Comparison of ENCODE assay signal across 14 mouse cellular contexts in genomic region chr13:34734686-34735085, GRCm38 (mm10). TPM values are rescaled to one million over a fixed set of nuclear protein-coding genes. Genes with fewer than 3 reads are reported as not detected.
DNase-seq lines count a peak whose midpoint lies in the region; ATAC-seq and TF ChIP-seq lines count a peak whose summit lies in the region.
"Had no signal": no experiment of that assay in that cellular context is flagged by ENCODE, and none has a peak within 500 bp of the region (broad histone marks: within the 10 kb centered on the region; RNA-seq: fewer than 3 reads in every experiment).

Fam50b (plus strand) TSS chr13:34734850.

- peaks cover 9% of the 10 kb centered on the region; the same call in 1 of the 2 replicates for H3K4me1 ChIP-seq in hindbrain, embryonic 15.5 days (replicated peaks)
- H3K4me1 ChIP-seq in hindbrain, embryonic 12.5 days, result no peaks in the 10 kb centered on the region
- peaks cover 9% of the 10 kb centered on the region for H3K4me1 ChIP-seq in lung, embryonic 16.5 days (replicated peaks; ENCODE audit: control insufficient read depth, insufficient read depth, low read length)
- H3K4me1 ChIP-seq in midbrain, postnatal 0 days (ENCODE audit: insufficient read depth, low read length), result 0 out of 2 replicates have a peak, but pooled peaks cover 4% of the 10 kb centered on the region
- H3K4me1 ChIP-seq: heart, embryonic 10.5 days had no signal

- no peak within 1 kb of the TSS for H3K27ac ChIP-seq in hindbrain, embryonic 15.5 days (replicated peaks)
- H3K27ac ChIP-seq in hindbrain, embryonic 12.5 days, result no peak within 1 kb of the TSS
- no peak within 1 kb of the TSS for H3K27ac ChIP-seq in lung, embryonic 16.5 days (ENCODE audit: low read length)
- H3K27ac ChIP-seq in midbrain, postnatal 0 days (ENCODE audit: low read depth, low read length), result no peak within 1 kb of the TSS
- H3K27ac ChIP-seq: heart, embryonic 10.5 days; intestine, embryonic 15.5 days; limb, embryonic 12.5 days had no signal

- WGBS in hindbrain, embryonic 15.5 days, result 30% methylated on average over 5 of the region's 5 CpGs
- WGBS in hindbrain, embryonic 12.5 days, result 44% methylated on average over 5 of the region's 5 CpGs
- 21% methylated on average over 5 of the region's 5 CpGs for WGBS in lung, embryonic 16.5 days
- WGBS in midbrain, postnatal 0 days, result 35% methylated on average over 5 of the region's 5 CpGs

- peak; percentile 65; the same call in 1 of the 2 replicates for ATAC-seq in hindbrain, embryonic 15.5 days (ENCODE audit: low FRiP score, low read depth)
- ATAC-seq in hindbrain, embryonic 12.5 days (ENCODE audit: low FRiP score), result no peak
- ATAC-seq in lung, embryonic 16.5 days (ENCODE audit: low read depth), result peak; percentile 37; the same call in 1 of the 2 replicates
- no peak for ATAC-seq in midbrain, postnatal 0 days (ENCODE audit: low FRiP score)
- no peak for ATAC-seq in activated CD4-positive, CD25-positive, alpha-beta regulatory T cell, adult 4 months
- ATAC-seq: intestine, embryonic 15.5 days had no signal

- DNase-seq in adrenal gland, adult 2 months, result peak; percentile 36
- no peak for DNase-seq in adrenal gland, adult 18-20 months (ENCODE audit: low spot score in 2 of 2)
- DNase-seq in lung, postnatal 4 days, result no peak
- peak; percentile 19 for DNase-seq in midbrain, postnatal 0 days (ENCODE audit: low spot score)

- no peaks in the 10 kb centered on the region for H3K9me3 ChIP-seq in hindbrain, embryonic 15.5 days
- H3K9me3 ChIP-seq in hindbrain, embryonic 12.5 days (replicated peaks), result no peaks in the 10 kb centered on the region
- 0 out of 2 replicates have a peak, but pooled peaks cover 2% of the 10 kb centered on the region for H3K9me3 ChIP-seq in lung, embryonic 16.5 days (ENCODE audit: control insufficient read depth, low read length)
- no peaks in the 10 kb centered on the region for H3K9me3 ChIP-seq in midbrain, postnatal 0 days (ENCODE audit: low read length)
- H3K9me3 ChIP-seq: heart, embryonic 10.5 days; intestine, embryonic 15.5 days; limb, embryonic 12.5 days had no signal

- H3K4me3 ChIP-seq in hindbrain, embryonic 15.5 days, result no peak within 1 kb of the TSS
- H3K4me3 ChIP-seq in hindbrain, embryonic 12.5 days, result no peak within 1 kb of the TSS
- no peak within 1 kb of the TSS for H3K4me3 ChIP-seq in lung, embryonic 16.5 days (ENCODE audit: low read length)
- no peak within 1 kb of the TSS for H3K4me3 ChIP-seq in midbrain, postnatal 0 days (ENCODE audit: low read depth, low read length)
- H3K4me3 ChIP-seq: heart, embryonic 10.5 days; intestine, embryonic 15.5 days; limb, embryonic 12.5 days had no signal

- TF ChIP-seq CTCF in midbrain, postnatal 0 days (IDR thresholded peaks at IDR 0.05), result no peak

- 0 out of 2 replicates have a peak within 1 kb of the TSS, but pooled peaks have one; percentile 9 for H3K4me2 ChIP-seq in hindbrain, embryonic 15.5 days
- no peak within 1 kb of the TSS for H3K4me2 ChIP-seq in hindbrain, embryonic 12.5 days (replicated peaks)
- no peak within 1 kb of the TSS for H3K4me2 ChIP-seq in lung, embryonic 16.5 days (ENCODE audit: low read depth, low read length)
- H3K4me2 ChIP-seq in midbrain, postnatal 0 days (ENCODE audit: low read depth, low read length, poor library complexity, severe bottlenecking), result no peak within 1 kb of the TSS
- H3K4me2 ChIP-seq: intestine, embryonic 15.5 days; limb, embryonic 12.5 days had no signal

- H3K36me3 ChIP-seq in hindbrain, embryonic 15.5 days, result no peaks in the 10 kb centered on the region
- H3K36me3 ChIP-seq in hindbrain, embryonic 12.5 days, result no peaks in the 10 kb centered on the region
- H3K36me3 ChIP-seq in lung, embryonic 16.5 days (ENCODE audit: control insufficient read depth, insufficient read depth, low read length), result no peaks in the 10 kb centered on the region
- no peaks in the 10 kb centered on the region for H3K36me3 ChIP-seq in midbrain, postnatal 0 days (ENCODE audit: insufficient read depth, low read length)
- H3K36me3 ChIP-seq: heart, embryonic 10.5 days; intestine, embryonic 15.5 days; limb, embryonic 12.5 days had no signal

- no peak within 1 kb of the TSS for H3K9ac ChIP-seq in hindbrain, embryonic 15.5 days
- no peak within 1 kb of the TSS for H3K9ac ChIP-seq in hindbrain, embryonic 12.5 days
- no peak within 1 kb of the TSS for H3K9ac ChIP-seq in lung, embryonic 16.5 days (ENCODE audit: low read length)
- no peak within 1 kb of the TSS for H3K9ac ChIP-seq in midbrain, postnatal 0 days (replicated peaks; ENCODE audit: low read length, poor library complexity, severe bottlenecking)
- H3K9ac ChIP-seq: intestine, embryonic 15.5 days; limb, embryonic 12.5 days had no signal

- H3K27me3 ChIP-seq in hindbrain, embryonic 15.5 days, result no peaks in the 10 kb centered on the region
- H3K27me3 ChIP-seq in hindbrain, embryonic 12.5 days, result no peaks in the 10 kb centered on the region
- no peaks in the 10 kb centered on the region for H3K27me3 ChIP-seq in lung, embryonic 16.5 days (ENCODE audit: control insufficient read depth, insufficient read depth, low read depth, low read length)
- no peaks in the 10 kb centered on the region for H3K27me3 ChIP-seq in midbrain, postnatal 0 days (ENCODE audit: insufficient read depth, low read length)
- H3K27me3 ChIP-seq: intestine, embryonic 15.5 days; limb, embryonic 12.5 days had no signal

RNA-seq across cellular contexts. Expression of gene Fam50b, which starts in this region (rescaled TPM):
- not detected for total RNA-seq in adrenal gland, adult 2 months (2021)
- polyA plus RNA-seq in adrenal gland, adult 2 months (2012; rRNA removed), result not detected in 2 replicates
- total RNA-seq in adrenal gland, adult 18-20 months (2021), result not detected
- not detected in 2 replicates for polyA plus RNA-seq in hindbrain, embryonic 15.5 days (2015; fragmentation: Nextera tagmentation; extraction: Ambion mirVana)
- 0.17 TPM in 1 of 2 replicates, not detected in the other for polyA plus RNA-seq in hindbrain, embryonic 12.5 days (2016; fragmentation: Nextera tagmentation; extraction: Ambion mirVana)
- polyA plus RNA-seq in lung, embryonic 16.5 days (2015; fragmentation: Nextera tagmentation; extraction: Ambion mirVana), result not detected in 2 replicates
- total RNA-seq in midbrain, postnatal 0 days (2014; rRNA removed), result 0.66 TPM in 1 of 2 replicates, not detected in the other
- polyA plus RNA-seq in midbrain, postnatal 0 days (2015; fragmentation: Nextera tagmentation; extraction: Ambion mirVana), result not detected in 2 replicates
- not detected for polyA plus RNA-seq in activated CD4-positive, CD25-positive, alpha-beta regulatory T cell, adult 4 months (2017; shearing (Covaris generic))
- total RNA-seq: layer of hippocampus, postnatal 14 days; megakaryocyte, adult 5-6 weeks had no signal
- polyA plus RNA-seq: heart, embryonic 10.5 days; intestine, embryonic 15.5 days; limb, embryonic 12.5 days; neural tube, embryonic 11.5 days had no signal

Comparison
In these comparisons a context has a peak if more than half of its experiments do, and no peak if none do; other contexts are left out.
1. Peak in DNase-seq in adrenal gland, adult 2 months; RNA of the gene not detected or under 1 TPM.
2. Peak in ATAC-seq and H3K4me2 ChIP-seq in hindbrain, embryonic 15.5 days; RNA of the gene not detected or under 1 TPM.
3. Peak in ATAC-seq in lung, embryonic 16.5 days; RNA of the gene not detected or under 1 TPM.
4. Peak in DNase-seq in midbrain, postnatal 0 days; RNA of the gene not detected or under 1 TPM.